Mouse (Mus musculus): ENCODE results near the gene Mdk. TPM values are rescaled to one million over a fixed set of nuclear protein-coding genes. Genes with fewer than 3 reads are reported as not detected.
A peak's percentile ranks its signal among the peaks of the same experiment; 100 is the strongest.

Mdk gene
- polyA plus RNA-seq, 1 experiment from 2014 or later: 962 TPM

DNA sequence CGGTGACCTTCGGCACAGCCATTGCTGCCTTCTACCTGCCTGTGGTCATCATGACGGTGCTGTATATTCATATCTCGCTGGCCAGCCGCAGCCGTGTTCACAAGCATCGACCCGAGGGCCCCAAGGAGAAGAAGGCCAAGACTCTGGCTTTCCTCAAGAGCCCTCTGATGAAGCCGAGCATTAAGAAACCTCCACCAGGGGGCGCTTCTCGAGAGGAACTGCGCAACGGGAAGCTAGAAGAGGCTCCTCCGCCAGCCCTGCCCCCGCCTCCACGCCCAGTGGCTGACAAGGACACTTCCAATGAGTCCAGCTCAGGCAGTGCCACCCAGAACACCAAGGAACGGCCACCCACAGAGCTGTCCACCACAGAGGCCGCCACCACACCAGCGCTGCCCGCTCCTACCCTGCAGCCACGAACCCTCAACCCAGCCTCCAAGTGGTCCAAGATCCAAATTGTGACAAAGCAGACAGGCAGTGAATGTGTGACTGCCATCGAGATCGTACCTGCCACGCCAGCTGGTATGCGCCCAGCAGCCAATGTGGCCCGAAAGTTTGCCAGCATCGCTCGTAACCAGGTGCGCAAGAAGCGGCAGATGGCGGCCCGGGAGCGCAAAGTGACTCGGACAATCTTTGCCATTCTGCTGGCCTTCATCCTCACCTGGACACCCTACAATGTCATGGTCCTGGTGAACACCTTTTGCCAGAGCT, 4.1 kb downstream of the Mdk start:
- Histone ChIP-seq H3K4me3 (no peak overlapping the region), H3K36me3 (0 out of 2 replicates have a peak, but pooled peaks cover 5% of the 10 kb centered on the region), H3K27me3 (peaks cover 29% of the 10 kb centered on the region), H3K4me2 (replicated peaks) (peak overlapping the region; percentile 22; the same call in 1 of the 2 replicates), H3K9ac (no peak overlapping the region), H3K27ac (no peak overlapping the region), H3K4me1 (peaks cover 45% of the 10 kb centered on the region), H3K9me3 (replicated peaks) (no peaks in the 10 kb centered on the region)
- no peak for ATAC-seq (ENCODE audit: low FRiP score)
- WGBS: 41% methylated on average over 34 of the region's 34 CpGs

DNA sequence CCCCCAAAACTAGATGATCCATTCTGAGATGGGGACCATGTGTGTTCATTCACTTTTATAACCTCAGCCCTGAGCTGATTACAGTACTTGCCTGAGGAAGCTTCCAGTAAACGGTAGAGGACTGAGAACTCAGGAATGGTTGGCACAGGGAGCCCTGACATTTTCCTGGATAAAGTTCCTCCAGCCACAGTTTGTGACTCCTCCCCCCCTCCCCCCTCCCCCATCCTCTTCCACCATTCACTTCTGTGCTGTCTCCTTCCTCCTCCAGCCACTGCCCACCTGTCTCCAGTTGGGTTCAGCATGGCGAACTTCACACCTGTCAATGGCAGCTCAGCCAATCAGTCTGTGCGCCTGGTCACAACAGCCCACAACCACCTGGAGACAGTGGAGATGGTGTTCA, 5.1 kb downstream of the Mdk start, which contains the start of gene Chrm4:
Chrm4 (plus strand) TSS at position 301 of the 400 bp plus-strand sequence.
- Histone ChIP-seq H3K4me3 (no peak within 1 kb of the TSS), H3K27me3 (peaks cover 40% of the 10 kb centered on the region), H3K36me3 (0 out of 2 replicates have a peak, but pooled peaks cover 5% of the 10 kb centered on the region), H3K9me3 (replicated peaks) (no peaks in the 10 kb centered on the region), H3K4me2 (replicated peaks) (peak within 1 kb of the TSS; percentile 22; the same call in 1 of the 2 replicates), H3K9ac (no peak within 1 kb of the TSS), H3K4me1 (peaks cover 45% of the 10 kb centered on the region), H3K27ac (no peak within 1 kb of the TSS)
- WGBS: 88% methylated on average over 3 of the region's 3 CpGs
- no peak for ATAC-seq (ENCODE audit: low FRiP score)

DNA sequence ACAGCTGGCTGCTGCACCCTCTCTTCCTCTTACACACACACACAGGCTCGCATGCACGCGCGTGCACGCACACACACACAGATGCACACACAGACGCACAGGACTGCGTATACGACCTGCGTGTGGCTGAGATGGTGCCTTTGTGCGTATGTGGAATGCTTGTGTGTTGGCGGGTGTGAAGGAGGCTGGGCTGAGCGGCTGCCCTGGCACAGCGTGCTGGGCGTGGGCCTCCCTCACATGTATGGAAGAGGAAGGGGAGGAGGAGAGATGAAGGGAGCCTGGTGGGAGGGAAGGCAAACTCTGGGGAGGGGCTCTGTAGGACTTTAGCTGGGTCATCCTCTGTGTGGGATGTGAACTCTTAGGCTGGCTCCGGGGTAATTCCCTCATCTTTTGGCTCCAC, 6.7 kb downstream of the Mdk start:
- Histone ChIP-seq H3K27ac (no peak overlapping the region), H3K27me3 (peaks cover 55% of the 10 kb centered on the region), H3K4me3 (no peak overlapping the region), H3K9me3 (replicated peaks) (no peaks in the 10 kb centered on the region), H3K4me2 (replicated peaks) (no peak overlapping the region), H3K4me1 (peaks cover 43% of the 10 kb centered on the region), H3K36me3 (0 out of 2 replicates have a peak, but pooled peaks cover 5% of the 10 kb centered on the region), H3K9ac (no peak overlapping the region)
- 89% methylated on average over 15 of the region's 15 CpGs for WGBS
- no peak for ATAC-seq (ENCODE audit: low FRiP score)

GRCm38 (mm10) chr2:91924726-91925125, 7.4 kb downstream of the Mdk start:
- no peak for ATAC-seq (ENCODE audit: low FRiP score)
- Histone ChIP-seq H3K9ac (no peak overlapping the region), H3K36me3 (0 out of 2 replicates have a peak, but pooled peaks cover 5% of the 10 kb centered on the region), H3K4me3 (no peak overlapping the region), H3K27me3 (peaks cover 62% of the 10 kb centered on the region), H3K27ac (no peak overlapping the region), H3K9me3 (replicated peaks) (no peaks in the 10 kb centered on the region), H3K4me2 (replicated peaks) (no peak overlapping the region), H3K4me1 (peaks cover 37% of the 10 kb centered on the region)
- WGBS: 33% methylated on average over 1 of the region's 1 CpGs

GRCm38 (mm10) chr2:91923415-91924337, 8.4 kb downstream of the Mdk start:
- ATAC-seq (ENCODE audit: low FRiP score): no peak
- 4% methylated on average over 54 of the region's 54 CpGs for WGBS
- H3K27ac ChIP-seq: no peak overlapping the region
- peaks cover 31% of the 10 kb centered on the region for H3K4me1 ChIP-seq
- H3K9me3 ChIP-seq (replicated peaks): no peaks in the 10 kb centered on the region
- H3K4me2 ChIP-seq (replicated peaks): peak overlapping the region; percentile 93
- 0 out of 2 replicates have a peak overlapping the region, but pooled peaks have one; percentile 14 for H3K9ac ChIP-seq
- peaks cover 65% of the 10 kb centered on the region for H3K27me3 ChIP-seq
- H3K36me3 ChIP-seq: peaks cover 10% of the 10 kb centered on the region; the same call in 1 of the 2 replicates
- H3K4me3 ChIP-seq: peak overlapping the region; percentile 55

GRCm38 (mm10) chr2:91922586-91923414, 9.3 kb downstream of the Mdk start:
- ATAC-seq (ENCODE audit: low FRiP score): peak; percentile 17; the same call in 1 of the 2 replicates
- peaks cover 13% of the 10 kb centered on the region for H3K36me3 ChIP-seq
- H3K4me3 ChIP-seq: peak overlapping the region; percentile 55
- peaks cover 65% of the 10 kb centered on the region for H3K27me3 ChIP-seq
- H3K9me3 ChIP-seq (replicated peaks): no peaks in the 10 kb centered on the region
- WGBS: 4% methylated on average over 34 of the region's 37 CpGs
- no peak overlapping the region for H3K27ac ChIP-seq
- H3K4me2 ChIP-seq (replicated peaks): peak overlapping the region; percentile 93
- peaks cover 25% of the 10 kb centered on the region for H3K4me1 ChIP-seq
- no peak overlapping the region for H3K9ac ChIP-seq

DNA sequence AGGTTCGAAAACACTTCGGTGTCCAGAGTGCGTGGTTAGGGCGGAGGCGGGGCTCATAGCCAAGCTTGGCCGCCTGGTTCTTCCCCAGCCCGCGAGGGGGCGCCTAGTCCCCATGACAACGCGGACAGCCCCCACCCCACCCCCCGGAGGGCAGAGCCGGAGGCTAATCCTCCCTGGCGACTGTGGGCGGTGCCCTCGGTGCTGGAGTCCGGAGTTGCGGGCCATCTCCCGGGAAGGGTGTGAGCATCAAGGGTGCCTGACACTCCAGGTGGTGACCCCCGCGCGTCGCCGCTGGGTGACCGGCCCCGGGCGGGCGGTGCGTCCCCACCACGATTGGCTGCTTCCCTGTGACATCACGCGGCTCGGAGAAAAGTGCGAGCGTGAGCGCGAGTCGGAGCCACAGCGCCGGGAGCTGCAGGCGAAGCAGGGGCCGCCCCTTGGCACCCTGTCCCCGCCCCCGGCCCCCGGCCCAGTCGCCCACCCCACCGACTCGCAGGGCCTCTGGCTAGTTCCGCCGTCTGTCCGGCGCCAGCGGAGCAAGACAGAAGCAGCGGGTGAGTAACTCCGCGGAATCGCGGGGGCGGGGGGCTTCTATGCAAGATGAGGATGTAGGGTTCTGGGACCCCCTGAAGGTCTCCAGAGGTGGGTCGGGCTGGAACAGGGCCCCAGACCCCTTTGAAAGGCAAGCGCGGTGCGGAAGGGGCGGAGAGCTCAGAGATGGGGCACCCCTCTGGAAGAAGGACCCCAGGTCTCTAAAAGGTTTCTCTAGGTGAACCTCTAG, 10.1 kb downstream of the Mdk start:
- WGBS: under 1% methylated on average over 64 of the region's 64 CpGs
- H3K27ac ChIP-seq: no peak overlapping the region
- peak; percentile 73 for ATAC-seq (ENCODE audit: low FRiP score)
- H3K27me3 ChIP-seq: peaks cover 62% of the 10 kb centered on the region
- H3K9me3 ChIP-seq (replicated peaks): no peaks in the 10 kb centered on the region
- peaks cover 21% of the 10 kb centered on the region for H3K36me3 ChIP-seq
- peaks cover 25% of the 10 kb centered on the region for H3K4me1 ChIP-seq
- H3K9ac ChIP-seq: peak overlapping the region; percentile 60
- H3K4me2 ChIP-seq (replicated peaks): peak overlapping the region; percentile 93
- H3K4me3 ChIP-seq: peak overlapping the region; percentile 55

DNA sequence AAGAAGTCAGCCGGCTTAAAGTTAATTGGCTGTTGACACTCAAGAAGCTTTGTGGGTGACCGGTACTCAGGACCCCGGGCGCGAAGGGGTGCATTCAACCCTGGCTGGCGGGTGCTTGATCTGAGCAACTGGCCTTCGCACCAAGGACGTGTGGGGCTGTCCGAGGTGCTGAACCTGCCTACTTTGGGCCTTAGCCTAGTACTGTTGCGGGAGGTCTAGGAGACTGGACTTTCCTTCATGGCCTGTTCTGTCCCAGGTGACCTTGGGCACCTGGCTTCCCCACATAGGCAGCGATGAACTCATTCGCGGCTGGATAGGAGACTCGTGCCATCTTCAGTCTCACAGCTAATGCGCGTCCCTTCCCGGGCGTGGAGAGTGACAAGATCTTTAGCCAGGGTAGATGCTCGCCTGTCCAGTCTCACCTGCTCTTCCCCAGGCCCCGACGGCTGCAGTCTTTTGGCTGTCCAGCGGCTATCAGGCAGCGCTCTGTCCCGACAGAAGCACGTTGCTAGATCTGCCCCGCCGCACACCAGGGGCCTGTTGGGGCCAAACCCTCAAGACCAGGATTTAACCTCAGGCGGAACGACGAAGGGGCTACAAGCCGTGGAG, 10.8 kb downstream of the Mdk start:
- peak overlapping the region; percentile 55 for H3K4me3 ChIP-seq
- peaks cover 28% of the 10 kb centered on the region for H3K36me3 ChIP-seq
- 8% methylated on average over 31 of the region's 31 CpGs for WGBS
- ATAC-seq (ENCODE audit: low FRiP score): no peak; the same call in 1 of the 2 replicates
- peaks cover 25% of the 10 kb centered on the region for H3K4me1 ChIP-seq
- H3K9ac ChIP-seq: peak overlapping the region; percentile 60
- H3K27ac ChIP-seq: no peak overlapping the region
- H3K9me3 ChIP-seq (replicated peaks): no peaks in the 10 kb centered on the region
- peak overlapping the region; percentile 93 for H3K4me2 ChIP-seq (replicated peaks)
- peaks cover 60% of the 10 kb centered on the region for H3K27me3 ChIP-seq

GRCm38 (mm10) chr2:91920130-91920529, 12.0 kb downstream of the Mdk start:
- Histone ChIP-seq H3K4me1 (peaks cover 25% of the 10 kb centered on the region), H3K27me3 (peaks cover 55% of the 10 kb centered on the region), H3K9me3 (replicated peaks) (no peaks in the 10 kb centered on the region), H3K4me3 (no peak overlapping the region), H3K36me3 (peaks cover 37% of the 10 kb centered on the region), H3K27ac (no peak overlapping the region), H3K4me2 (replicated peaks) (no peak overlapping the region), H3K9ac (no peak overlapping the region)
- ATAC-seq (ENCODE audit: low FRiP score): no peak
- 80% methylated on average over 4 of the region's 4 CpGs for WGBS

DNA sequence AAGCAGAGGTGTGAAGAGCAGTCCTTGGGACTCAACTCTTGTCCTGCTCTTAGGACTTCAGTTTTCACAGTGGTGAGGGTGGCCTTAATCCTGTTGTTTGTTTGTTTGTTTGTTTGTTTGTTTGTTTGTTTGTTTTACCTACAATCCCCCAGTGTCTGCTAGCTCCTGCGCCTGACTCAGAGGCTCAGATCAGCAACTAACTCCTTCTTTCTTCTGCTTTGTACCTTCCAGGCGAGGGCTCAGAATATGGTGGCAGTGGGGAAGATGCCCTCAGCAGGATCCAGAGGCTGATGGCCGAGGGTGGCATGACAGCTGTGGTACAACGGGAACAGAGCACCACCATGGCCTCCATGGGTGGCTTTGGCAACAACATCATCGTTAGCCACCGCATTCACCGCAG, 15.0 kb downstream of the Mdk start:
- WGBS: 88% methylated on average over 7 of the region's 7 CpGs
- ATAC-seq (ENCODE audit: low FRiP score): no peak
- peaks cover 61% of the 10 kb centered on the region for H3K36me3 ChIP-seq

More for the DNA sequence above, 15.0 kb downstream of the Mdk start:
- Histone ChIP-seq H3K27ac (no peak overlapping the region), H3K4me2 (replicated peaks) (no peak overlapping the region), H3K9me3 (replicated peaks) (no peaks in the 10 kb centered on the region), H3K27me3 (peaks cover 26% of the 10 kb centered on the region), H3K4me1 (peaks cover 7% of the 10 kb centered on the region), H3K9ac (no peak overlapping the region), H3K4me3 (no peak overlapping the region)

Measured in hindbrain, embryonic 12.5 days (tissue).